Mouse (Mus musculus): ENCODE measurements around the gene Ccdc78.
"Not testable (repeated sequence)": the region's sequence is repeated elsewhere in the genome, so short reads cannot be mapped to it uniquely, and the experiment has no call there.

The Ccdc78 gene

DNA sequence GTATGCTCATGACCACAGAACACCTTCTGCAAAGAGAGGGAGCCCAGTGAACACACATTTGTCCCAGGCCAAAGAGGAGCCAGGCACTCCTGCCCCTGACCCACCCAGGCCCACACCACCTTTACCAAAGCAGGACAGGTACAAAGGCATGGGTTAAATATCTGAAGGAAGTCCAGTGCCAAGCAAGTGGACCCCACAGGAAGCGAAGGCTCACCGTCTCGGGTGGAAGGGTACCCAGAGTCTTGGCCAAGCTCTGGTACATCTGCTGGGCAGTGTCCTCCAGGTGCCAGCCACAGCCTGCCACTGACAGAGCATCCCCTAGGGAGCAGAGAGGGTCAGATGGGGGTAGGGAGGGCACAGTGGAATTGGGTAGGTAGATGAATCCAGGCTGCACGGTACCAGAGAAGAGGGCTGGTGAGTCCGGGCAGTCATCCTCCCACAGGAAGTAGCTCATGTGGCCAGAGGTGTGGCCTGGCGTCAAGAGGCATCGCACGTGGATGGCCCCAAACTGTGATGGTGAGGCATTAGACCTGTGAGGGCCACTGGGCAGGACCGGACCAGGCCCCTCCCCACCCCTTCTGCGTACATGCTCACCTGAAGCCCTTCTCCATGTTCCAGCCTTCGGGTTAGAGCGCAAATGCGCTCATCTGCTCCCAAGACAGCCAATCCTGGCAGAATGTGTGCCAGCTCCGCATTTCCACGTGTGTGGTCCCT is 2.4 kb upstream of the Ccdc78 start:
- DNase-seq: no peak

DNA sequence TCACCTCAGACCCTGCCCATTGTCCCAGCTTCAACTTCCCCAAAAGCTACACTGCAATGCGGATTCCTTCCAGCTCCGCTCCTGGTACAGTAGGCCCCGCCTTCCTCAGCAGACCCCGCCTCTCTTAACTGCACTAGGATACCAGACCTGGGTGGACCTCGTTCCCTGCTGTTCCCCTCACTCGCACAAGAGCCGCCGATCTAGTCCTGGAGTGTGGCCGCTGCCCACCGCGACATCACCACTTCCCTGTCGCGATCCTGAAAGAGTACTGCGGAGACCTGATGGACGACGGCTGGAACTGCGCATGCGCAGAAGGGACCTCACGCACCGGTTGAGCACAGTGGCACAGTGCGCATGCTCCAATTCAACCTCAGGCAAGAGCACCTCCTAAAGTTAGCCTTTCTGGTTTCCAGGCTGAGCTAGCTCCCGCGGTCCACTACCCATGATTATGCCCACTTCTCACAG is 1.1 kb upstream of the Ccdc78 start, which contains the start of gene Haghl:
Haghl (minus strand) TSS at position 393 of the 465 bp plus-strand sequence.
- peak; percentile 96 for DNase-seq

DNA sequence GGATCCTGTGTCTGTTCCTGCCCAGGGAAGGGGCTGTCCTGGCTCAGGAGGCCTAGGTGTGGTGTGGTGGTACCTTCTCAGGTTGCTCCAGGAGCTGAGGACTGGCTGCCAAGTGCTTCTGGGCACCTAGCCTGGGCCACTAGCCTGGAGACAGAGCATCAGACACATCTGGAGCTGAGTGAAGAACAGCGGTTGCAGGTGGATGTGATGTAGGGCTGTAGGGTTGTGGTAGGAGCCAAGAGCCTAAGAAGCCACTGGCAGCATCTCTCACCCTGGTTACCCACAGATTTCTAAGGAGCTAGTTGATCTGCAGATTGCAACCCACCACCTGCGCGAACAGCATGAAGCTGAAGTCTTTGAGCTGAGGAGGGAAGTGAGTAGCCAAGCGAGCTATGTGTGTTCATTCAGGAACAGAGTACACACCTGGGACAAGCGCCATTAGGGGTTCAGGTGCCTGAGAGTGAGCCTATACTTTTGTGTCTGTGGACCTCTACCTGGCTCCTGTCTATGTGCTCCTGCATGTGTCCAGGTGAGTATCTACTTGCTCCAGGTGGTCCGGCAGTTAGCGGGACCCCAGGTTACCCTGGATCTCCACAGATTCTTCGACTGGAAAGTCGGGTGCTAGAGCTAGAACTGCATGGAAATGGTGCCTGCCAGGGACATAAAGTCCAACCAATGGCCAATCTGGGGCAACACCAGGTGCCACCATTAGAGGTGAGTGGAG is 563 bp downstream of the Ccdc78 start:
- no peak for DNase-seq

DNA sequence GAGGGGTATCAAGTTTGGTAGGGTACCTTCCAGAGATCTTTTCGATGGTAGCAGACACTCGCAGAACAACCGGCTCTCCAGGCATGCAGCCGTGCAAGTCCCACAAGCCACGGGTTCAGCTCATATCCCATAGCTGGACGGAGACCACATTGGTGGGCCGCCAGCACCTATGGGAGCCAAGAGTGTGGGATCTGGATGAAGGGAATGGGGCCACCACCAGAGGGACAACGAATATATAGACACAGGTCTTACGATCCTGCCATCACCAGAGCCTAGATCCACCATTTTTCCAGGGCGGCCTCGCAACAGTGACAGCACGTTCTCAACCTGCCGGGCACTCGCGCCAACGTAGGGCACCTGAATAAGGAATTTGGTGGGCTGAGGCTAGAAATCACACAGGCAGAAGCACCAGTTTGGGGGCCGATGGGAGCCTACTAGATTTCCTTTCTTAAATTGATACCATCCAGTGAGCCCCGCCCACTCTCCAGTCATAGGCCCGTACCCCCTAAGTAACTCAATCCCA is 5.0 kb downstream of the Ccdc78 start:
- peak; percentile 41 for DNase-seq

DNA sequence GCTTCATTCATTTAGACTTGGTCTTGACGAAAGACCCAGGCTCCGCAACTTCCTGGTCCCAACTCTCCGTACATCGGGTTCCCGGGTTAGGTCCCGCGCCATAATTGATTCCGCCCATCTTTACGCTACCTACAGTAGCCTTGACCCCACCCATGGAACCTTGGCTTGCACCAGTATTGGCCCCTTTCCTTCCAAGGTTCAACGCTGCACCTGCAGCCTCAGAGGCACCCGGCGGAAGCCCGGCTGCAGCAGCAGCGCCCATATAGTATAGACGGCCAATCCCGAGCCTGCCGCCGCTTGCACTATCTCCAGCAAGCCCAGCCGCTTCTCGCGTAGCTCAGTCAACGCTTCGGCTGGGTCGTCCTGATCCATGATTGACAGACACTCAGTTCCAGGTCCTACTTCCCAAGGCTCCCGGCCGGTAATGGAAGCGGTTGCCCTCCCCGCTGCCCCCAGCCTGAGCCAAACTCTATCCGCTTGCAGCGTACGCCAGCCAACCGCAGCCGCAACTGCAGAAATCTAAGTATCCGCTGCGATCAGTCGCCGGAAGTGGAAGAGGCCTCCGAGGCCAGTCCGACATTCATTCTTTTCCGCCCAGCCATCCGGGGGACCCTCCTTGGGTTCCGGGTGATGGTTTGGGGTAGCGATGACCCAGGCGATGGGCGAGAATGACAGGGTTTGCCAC is 5.6 kb downstream of the Ccdc78 start:
- DNase-seq: peak; percentile 93

DNA sequence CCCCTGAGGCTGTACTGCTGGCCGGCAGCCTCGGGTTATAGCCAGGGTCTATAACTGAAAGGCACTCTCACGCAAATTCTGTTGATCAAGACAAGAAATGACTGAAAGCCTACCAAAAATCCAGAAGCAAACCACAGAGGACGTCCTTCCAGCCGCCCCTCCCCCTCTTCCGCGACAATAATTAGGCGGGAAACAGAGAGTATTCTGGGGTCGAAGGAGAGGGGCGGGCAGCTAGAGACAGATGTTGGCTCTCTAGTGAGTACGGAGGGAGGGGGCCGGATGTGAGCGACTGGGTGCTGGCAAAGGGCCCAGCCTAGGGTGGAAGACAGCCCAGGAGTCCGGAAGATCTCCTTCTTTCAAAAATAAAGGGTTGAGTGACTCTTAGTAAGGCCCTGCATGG is 6.2 kb downstream of the Ccdc78 start, which contains the start of gene Fam173a:
Fam173a (minus strand) TSS at position 287 of the 400 bp plus-strand sequence.
- DNase-seq: peak; percentile 92

DNA sequence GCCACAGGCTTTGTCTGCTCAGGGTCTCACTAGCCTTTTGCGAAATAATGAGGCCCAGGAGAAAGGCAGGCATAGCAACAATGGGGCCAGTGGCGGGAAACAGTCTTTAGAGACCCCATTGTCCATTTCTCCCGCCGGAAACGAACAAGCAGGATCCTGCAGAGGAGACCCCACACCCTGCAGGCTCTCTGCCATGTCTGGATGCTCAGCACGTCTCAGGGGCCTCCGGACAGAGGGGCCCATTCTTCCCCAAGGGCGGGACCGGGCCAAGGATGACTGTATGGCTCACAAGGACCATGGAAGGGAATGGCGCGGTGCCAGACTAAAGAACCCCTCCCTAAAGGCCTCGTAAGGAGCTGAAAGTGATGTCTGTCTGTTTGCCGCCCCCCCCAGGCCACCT is 7.8 kb downstream of the Ccdc78 start:
- DNase-seq: peak; percentile 62

DNA sequence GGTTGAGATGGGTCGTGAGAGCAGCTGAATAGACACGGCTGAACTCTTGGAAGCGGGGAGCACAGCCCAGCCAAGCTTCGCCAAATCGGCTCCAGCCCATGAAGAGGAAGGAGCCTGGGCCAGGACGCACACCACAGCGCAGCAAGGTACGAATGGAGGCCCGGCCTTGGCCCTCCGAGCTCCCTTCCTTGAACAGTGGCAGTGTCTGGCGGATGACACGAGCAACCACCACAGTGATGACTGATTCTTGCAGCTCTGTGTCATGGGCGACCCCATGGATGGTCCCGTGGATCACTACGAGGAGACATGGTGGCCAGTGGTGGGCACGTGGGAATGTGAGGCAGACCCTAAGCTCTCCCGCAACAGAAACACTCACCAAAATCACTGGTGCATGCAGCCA is 8.6 kb downstream of the Ccdc78 start:
- no peak for DNase-seq

DNA sequence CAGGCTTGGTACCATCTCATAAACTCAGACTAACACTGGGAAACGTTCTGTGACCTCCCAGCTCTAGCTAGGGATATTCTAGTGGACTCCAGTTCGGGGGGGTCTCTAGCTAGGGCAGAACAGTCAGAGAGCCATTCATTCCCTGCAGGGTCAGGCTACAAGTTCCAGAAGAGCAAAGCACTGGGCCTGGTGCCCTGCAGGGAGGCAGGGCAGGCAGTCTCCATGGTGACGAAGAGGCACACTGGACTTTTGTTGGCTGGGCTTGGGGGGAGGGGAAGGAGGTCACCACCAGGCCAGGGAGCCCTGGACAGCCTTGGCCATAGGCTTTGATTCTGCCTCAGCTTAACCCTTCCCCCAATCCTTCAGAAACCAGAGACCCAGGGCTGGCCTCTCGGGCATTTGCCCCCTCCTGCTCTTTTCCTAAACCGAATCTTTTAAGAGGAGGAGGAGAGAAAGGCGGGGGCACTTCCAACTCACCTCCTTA is 9.3 kb downstream of the Ccdc78 start, which contains the start of gene AC134908.4:
AC134908.4 (minus strand) TSS at position 51 of the 484 bp plus-strand sequence.
- DNase-seq: peak; percentile 92

DNA sequence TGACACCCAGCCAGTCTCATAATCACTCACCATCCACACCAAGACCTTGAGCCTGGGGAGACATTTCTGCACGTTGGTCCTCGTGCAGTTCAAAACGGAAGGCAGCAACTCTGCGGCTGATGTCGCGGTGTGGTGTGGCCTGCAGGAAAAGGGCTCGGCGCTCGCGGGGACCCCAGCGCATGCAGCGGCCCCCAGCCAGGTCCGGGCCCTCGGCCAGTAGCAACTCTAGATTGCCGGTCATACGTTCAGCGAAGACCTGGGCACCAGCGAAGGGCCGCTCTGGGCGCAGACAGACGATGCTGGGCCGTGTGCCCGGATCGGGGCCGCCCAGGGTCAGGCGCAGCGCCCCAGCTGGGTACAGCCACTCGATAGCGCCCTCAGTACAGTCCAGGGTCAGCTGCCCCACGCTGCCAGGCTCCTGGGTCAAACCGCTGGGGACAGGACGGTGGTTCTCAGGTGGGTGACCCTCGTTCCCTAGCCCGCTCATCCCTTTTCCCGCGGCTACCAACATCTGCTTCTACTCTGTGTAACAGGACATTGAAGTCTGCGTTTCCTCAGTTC is 9.9 kb downstream of the Ccdc78 start:
- no peak for DNase-seq

DNA sequence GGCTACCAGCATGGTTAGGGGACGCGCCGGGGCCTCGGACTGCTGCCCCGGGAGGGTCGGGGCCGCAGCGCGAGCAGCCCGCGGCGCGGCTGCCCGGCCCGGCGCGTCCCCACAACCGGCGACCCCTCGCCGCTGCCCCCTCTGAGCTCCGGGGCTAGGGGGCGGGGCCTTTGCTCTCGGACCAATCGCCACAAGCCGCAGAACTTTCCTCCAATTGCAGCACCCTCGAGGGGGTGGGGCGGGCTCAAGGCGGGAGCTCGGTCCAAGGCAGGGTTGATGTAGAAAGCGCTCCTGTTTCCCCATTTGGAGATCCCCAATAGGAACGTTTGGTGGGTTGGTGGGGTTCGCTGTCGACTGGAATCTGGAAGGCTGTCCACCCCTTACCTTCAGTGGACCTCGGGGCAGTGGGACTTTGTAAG is 10.6 kb downstream of the Ccdc78 start, which contains the start of gene Metrn:
Metrn (minus strand) TSS at position 186 of the 419 bp plus-strand sequence.
- peak; percentile 95 for DNase-seq

DNA sequence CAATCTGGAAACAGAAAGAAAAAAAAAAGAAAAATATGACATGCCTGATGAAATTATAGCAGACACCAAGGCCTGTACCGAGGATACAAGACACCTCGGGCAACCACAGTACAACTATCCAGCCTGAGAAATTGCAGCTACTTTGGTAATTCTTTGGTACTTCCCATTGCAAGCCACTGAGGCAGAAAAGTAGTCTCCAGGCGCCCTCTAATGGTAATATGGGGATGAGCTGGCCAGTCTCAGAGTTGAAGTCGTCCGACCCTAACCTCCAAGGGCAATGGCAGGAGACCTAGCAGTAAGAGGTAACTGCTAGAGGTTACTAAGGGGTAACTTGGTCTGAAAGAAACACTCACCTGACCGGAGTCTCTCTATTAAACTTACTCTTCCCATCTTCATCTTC is 14.6 kb downstream of the Ccdc78 start:
- peak; percentile 91 for DNase-seq

DNA sequence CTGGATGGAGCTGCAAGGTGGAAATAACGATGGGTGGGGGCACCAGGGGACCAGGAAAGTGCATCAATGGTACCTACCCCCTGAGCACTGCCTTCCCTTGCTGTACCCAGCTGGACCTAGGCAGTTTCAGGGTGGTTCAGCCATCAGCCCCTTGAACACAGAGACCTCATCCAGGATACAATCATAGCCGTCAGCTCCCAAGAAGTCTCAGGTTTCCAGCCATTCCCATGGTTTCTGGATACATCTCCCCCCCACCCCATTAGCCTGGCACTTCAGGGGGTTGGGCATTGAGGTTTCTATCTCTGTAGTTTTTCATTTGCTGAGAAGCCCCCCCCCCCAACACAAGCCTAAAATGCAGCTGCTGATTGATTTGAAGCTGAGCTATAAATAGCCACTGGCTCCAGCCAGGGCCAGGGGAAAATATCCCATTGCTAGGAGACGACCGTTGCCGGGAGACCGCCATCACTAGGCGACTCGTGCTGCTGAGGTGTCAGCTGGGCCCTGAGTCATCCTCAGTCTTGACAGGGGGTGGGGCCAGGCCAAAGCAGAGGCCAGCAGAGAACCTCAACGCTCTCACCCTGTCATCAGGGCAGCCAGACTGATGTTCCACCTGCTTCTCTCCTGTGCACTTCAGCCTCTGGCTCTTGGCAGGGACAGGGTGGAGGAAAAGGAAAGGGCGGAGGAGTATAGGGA is 16.6 kb downstream of the Ccdc78 start:
- DNase-seq: peak; percentile 96

DNA sequence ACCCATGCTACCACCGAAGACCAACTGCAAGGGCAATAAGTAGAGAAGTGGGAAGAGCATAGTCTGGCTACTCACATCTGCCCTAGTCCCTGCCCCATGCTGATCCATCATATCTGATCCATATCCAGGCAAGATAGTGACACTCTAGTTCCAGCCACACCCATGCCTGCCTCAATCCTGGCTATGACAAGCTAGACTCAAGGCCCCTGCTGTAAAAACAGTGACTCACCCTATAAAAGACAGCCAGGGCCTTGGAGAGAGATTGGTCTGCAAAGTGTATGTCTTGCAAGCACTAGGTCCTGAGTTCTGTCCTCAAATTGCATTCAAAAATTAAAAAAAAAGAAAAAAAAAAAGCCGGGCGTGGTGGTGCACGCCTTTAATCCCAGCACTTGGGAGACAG is 20.1 kb downstream of the Ccdc78 start:
- DNase-seq: no peak

DNA sequence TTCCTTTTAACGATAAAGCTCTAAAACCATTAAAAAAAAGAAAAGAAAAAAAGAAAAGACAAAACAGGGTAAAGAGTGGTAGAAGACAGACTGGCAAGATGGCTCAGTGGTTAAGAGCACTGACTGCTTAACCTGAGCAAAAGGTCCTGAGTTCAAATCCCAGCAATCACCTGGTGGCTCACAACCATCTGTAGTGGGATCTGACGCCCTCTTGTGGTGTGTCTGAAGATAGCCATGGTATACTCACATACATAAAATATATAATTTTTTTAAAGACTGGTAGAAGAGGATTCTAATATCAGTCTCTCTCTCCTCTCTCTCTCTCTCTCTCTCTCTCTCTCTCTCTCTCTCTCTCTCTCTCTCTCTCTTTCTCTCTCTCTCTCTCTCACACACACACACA is 21.1 kb downstream of the Ccdc78 start:
- not testable (repeated sequence) for DNase-seq

DNA sequence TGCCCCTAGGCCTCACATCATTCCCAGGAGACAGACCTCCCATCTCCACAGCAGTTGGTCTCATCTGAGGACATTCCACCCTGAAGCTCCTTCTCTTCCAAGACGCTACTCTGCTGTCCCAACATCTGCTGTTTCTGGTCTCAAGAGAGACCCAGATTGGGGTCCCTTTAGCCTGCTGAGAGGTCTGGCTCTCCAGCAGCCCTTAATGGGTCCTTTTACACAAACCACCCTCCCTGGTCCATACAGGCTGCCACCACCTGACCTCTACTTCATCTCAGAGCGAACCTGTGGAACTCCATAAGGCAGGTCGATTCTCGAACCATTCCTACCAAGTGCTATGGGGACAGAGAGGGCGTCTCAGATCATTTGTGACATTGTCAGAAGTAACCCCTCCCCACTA is 21.6 kb downstream of the Ccdc78 start:
- no peak for DNase-seq

DNA sequence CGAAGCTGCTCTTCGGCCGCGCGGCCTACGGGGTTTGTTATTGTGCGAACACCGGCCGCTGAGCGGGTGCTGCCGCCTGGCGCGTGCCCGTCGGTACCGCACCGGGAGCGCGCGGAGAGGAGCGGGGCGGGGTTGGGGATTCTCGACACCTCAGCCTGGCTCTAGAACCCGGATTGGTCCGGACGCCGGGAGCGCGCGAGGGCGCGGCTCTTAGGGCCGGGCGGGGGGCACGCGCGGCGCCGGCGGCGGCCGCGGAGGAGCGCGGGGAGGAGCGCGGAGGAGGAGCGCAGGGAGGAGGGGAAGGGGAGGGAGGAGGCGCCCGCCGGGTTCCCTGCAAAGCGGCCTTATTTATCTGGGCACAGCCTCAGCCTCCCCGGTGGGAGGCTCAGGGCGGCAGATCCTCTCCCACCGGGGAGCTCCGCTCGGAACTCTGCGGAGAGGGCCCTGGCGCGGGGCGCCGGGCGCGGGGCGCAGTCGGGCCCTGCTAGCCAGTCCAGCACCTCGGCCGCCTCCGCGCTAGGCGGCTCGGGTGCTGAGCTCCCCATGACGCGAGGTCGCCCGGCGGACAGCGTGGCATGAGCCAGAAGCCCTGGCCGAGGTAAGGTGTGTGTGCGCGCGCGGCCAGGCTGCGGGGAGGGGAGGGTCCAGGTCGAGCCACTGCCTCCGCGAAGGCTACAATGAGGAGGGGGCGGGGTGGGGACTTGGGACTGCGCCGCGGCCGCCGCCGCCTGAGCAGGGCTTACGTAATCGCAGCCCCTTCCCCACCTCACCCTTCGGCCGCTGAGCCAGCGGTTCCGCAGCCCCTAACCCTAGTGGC is 22.6 kb downstream of the Ccdc78 start, which contains the start of gene Fbxl16:
Fbxl16 (plus strand) TSS at position 297 of the 817 bp plus-strand sequence.
- DNase-seq: peak; percentile 95

DNA sequence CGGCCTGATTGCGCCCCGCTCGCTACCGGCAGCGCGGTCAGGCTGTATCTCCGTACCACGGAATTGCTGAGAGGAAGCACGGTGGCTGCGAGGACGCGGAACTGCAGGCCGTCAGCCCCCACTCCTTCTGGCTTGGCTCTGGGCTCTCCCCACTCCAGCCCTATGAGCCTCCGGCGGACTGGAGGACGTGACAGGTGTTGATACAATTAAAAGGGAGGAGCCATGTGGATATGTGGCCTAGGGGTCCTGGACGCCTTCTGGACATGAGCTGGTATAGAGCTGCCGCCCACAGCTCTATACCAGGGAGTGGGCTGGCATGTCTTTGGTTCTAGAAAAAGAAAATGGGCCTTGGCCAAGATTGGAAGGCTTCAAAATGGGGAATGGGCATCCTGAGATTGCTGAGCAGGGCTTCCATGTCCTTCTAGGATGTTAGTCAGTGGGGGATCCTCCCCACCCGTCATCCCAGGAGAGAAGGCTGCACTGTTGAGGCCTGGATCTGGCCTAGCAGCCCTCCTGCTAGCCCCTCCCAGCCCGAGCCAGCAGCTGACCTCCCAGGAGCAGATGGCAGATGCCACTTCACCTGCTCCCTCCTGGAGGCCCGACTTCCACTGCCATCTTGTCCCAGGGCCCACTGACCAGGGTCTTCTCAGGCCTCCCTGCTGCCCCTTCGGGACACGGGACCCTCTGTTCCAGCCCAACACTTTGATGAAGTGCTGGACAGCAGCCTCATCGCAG is 23.4 kb downstream of the Ccdc78 start:
- DNase-seq: peak; percentile 72

DNA sequence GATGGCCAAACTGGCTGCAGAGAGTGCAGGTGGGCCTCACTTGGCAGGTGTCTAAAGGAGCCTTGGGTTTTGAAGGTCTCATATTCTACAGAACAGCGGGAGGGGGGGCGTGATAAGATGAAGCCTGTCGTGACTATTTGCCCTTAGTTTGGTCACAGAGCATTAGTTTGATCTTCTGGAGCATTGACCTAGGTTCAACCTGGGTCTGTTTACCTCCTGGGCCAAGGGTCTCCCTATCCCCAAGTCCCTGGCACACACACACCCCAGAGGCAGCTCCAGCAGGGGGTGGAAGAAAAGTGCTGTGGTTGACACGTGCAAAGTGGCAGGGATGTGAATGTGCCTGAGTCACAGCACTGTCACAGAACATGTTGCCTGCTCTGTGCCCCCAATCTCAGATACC is 24.5 kb downstream of the Ccdc78 start:
- DNase-seq: no peak

DNA sequence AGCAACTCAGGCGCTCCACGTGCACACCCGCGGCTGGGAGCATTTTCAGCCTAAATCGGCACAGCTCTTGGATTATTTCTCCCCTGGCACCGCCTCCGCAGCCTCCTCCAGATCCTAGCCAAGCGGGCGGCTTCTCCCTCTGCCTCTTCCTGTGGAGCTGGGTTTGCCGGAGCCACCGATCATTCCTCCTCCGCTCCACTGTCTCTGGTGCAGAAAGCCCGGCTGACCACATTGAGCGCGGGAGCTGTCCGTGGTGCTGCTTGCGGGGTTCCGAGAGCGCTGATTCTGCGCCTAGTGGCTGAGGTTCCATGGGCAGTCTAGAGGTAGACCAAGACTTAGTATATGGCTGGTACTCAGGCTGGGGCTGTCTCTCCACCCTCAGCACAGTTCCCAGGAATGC is 27.1 kb downstream of the Ccdc78 start:
- peak; percentile 87 for DNase-seq
